Mouse (Mus musculus) right cerebral cortex, postnatal 36 days (tissue): Measurements from ENCODE around the gene Dok7.

Experiments
- DNase-seq, 2 experiments: peaks; one replicate each; pipeline ENCODE4 v3.0.0; 2022; ENCODE audit warnings: low spot score in 2 of 2, mixed read lengths in 1 of 2

The Dok7 gene

DNA sequence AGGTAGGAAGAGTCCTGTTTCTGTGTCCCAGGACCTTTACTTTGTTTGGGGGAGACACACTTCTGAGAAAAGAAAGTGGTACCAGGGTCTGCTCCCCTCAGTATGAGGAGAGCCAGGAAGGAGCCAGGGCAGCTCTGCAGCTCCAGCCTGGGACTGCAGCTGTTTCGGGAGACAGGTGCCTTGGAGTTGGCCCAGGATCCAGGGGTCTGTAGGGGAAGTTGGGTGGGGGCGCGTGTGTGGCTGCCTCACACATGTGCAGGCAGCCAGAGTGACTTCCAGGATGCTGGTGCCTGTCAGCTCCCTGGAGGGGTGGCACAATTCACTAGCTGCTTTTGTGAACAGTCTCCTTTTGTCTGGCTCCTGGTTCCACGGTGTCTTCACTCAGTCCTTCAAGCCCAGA is 1.0 kb downstream of the Dok7 start:
- no peak for DNase-seq

DNA sequence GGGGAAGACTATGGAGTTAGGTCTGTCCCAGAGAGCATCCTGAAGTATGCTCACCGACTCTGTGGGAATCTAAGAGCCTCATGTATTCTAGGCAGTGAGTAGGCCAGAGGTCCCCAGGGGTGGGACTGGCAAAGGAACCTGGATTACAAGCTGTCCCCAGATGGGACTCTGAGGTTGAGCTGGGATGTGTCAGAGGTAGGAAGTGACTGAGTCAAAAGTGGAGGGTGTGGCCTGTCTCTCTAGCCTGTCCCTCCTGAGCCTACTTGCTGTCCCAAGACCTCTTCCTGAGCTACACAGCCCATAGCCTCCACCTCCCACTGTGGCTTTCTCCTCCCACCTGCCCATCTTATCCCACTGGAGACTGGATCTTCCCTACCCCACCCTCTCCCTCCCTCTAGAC is 1.6 kb downstream of the Dok7 start:
- no peak for DNase-seq

DNA sequence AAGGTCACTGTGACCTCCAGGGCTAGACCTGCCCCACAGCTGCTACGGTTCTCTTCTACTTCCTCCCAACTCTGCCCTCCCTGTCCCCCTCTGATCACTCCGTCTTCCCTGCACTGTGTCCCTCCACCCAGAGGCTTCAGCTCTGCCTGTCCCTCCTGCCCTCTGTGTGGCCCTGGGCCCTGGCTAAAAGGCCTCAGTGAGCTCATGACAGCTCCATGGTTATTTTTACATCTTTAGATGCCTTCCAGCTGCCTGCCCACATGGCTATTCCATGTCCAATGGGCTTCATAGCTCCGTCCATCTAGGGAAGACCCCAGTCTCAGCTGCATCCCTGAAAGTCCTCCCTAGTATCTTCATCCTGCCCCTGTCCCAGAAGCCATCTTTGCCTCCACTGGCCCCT is 3.5 kb downstream of the Dok7 start:
- no peak for DNase-seq

DNA sequence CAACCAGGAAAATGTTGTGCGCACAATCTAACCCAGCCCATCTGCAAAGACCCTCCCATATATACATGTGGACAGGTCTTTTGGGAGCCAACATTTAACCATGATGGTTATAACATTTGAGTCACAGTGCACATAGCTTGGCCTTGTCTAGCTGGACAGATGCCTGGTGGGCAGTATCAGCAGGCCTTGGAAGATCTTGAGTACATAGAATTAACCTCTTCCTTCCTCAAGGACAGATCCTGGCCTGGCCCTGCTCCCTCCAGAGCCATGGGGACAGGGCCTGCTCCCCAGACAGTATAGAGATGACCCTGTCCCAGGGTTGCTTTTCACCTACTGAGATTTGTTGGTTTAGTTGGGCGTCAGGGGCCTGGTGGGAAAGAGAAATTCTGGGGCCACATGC is 13.3 kb downstream of the Dok7 start:
- no peak for DNase-seq

DNA sequence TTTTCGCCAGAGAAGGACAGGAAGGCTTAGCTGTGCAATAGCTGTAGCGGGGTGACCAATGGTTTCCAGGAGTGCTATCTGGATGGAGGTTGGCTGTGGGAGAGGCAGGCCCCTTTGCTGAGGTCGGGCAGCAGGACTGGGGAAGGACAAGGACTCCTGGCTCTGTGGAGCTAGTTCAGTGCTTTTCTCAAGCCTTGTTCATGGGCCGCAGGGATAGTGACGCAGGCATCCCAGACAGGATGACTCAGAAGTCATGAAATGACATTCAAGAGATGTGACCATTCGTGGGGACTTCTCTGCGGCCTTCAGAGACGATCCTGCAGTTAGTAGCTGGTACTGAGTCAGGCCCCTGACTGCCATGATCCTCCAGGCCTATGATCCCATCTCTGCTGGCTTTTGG is 13.7 kb downstream of the Dok7 start:
- DNase-seq, result no peak

DNA sequence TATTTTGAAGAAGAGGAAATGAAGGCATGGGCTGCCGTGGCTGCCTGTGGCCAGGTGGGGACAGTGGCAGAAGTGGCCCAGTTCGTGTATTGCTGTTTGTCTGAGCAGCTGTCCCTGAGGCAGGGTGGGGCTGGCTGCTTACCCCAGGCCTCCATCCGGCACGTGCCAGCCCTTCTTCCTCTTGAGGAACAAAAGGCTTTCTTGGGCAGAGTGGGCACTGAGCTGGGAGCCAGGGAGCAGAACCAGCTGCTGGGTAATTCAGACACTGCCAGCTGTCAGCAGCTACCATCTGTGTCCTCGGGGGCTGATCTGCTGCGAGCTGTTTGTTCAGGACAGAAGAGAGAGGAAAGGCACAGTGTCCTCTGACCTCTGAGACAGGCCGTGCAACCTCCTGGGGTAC is 14.4 kb downstream of the Dok7 start:
- peak in 1 of 2 experiments; percentile 24 for DNase-seq

DNA sequence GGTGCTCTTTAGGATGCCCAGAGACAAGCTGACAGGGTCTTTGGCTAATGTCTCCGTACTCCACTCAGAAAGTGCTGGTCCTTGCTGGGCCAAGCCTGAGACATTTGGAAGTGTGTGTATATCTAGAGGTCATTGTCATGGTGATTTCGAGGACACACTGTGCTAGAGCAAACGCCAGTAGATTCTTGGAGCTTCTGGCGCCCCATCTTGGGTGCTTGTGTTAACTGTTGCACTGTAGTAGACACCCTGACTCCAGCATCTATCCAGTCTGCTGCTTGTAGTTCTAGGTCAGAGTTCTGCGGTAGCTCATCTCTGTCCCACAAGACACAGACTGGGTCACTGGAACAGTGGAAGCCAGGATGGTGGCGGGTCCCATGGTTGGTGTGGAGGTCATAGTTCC is 15.3 kb downstream of the Dok7 start:
- no peak for DNase-seq

DNA sequence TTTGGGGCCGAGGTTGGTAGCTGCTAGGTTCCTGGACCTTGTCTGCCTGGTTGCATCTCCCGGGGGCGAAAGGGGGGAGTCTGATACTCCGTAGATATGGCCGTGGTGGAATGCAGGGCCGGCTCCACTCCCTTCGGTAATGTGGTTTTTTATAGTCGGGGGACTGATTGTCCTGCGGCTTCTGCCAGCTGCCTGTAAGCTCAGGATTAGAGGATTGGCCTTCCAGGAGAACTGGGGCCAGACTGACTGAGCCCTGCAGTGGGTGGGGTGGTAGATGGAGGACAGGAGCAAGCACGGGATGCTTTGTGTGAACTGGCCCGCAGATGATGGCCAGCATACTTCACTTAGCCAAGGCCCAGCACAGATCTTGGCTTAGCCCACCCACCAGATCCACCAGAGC is 16.7 kb downstream of the Dok7 start:
- DNase-seq, result no peak

DNA sequence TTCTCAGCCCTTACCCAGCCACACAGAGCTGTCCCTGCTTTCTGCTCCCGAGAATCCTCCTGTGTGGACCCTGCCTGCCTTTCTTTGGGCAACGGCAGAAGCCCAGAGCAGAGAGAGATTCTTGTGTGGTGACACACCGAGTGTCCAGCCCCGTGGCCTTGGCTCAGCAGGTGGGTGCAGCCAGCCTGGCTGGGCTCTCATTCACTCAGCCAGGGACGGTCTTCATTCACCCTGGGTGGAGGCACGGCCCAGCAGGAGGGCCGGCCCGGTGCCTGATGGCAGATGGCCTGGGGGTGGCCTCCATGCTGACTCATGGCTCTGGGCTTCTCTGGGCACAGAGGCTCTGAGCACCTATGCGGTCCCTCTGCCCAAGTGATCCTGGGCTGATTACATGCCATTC is 17.4 kb downstream of the Dok7 start:
- no peak for DNase-seq

DNA sequence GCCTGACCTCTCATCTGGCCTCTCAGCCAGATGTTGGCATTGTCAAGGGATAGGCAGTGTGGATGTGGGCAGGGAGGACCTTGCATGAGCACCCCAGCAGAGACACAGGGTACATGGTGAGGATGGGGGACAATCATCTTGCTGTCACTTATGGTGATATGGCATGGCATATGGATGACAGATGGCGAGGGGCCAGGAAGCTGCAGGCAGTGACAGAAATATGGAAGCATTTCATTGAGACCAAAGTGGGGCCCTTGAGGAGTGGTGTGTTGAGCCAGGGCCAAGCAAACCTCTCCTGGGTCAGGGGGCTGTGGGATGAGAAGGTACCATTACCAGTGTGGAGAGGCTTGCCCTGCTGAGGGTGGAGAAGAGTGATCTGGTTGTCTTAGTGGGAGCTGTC is 19.8 kb downstream of the Dok7 start:
- no peak for DNase-seq

DNA sequence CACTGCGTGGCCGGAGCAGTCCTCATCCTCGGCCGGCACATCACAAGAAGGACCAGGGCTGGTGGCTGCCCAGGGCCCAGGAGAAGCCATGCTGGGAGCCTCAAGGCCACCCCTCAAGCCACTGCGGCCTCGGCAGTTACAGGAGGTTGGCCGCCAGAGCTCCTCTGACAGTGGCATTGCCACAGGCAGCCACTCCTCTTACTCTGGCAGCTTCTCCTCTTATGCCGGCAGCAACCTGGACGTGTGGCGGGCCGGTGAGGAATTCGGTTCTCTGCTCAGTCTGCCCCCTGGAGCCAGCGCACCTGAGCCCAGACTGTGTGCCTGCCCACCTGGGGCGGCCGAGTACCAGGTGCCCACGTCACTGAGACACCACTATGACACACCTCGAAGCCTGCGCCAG is 22.5 kb downstream of the Dok7 start:
- DNase-seq, result no peak

DNA sequence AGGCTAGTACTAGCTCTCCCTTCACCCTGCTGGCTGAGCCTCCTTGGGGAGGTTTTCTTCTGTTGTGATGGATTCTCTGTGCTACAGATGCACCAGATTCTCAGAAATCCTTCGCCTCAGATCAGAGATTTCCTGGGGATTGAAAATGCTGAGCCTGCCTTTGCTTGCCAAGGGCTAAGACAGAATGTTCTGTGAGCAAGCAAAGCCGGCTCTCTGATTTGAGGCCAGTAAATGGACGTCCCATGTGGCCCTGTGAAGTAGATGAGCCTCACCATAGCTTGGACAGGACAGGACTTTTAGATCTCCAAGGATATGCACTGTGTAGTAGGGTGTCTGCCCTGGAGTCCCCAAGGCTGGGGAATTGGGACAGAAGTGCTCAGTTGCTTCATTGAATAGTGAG is 28.3 kb downstream of the Dok7 start:
- DNase-seq, result no peak

DNA sequence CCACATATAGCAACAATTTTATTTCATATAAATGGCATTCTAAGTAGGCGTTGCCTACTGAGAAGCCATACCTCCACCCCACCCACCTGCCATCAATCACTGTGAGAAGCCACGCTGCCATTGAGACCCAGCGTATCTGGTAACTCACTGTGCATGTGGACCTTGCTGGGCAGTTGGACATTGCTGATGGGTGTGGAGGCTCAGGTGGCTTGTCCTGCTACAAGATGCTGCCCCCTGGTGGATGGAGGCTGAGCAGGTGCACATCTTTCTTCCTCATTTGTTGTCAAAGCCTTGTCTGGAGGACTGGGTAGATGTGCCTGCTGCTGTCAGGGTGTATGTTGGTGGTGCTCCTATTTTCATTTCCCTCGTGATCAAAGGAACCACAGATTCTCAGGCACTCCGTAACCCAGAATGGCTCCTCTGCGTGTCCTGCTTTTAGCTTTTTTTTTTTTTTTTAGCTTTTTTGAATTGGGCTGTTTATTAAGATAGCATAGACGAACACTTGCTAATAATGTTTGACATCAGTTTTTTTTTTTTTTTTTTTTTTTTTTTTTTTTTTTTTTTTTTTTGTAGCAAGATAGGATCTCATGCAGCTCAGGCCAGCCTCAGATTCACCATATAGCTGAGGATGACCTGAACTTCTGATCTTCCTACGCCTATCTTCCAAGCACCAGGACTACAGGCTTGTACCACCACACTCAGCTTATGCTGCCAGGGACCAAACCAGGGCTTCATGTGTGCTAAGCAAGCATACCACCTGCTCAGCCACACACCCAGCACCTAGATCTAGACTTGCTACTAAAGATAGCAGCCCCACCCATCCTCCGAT is 32.4 kb downstream of the Dok7 start:
- DNase-seq, result peak; percentile 42 to 48

DNA sequence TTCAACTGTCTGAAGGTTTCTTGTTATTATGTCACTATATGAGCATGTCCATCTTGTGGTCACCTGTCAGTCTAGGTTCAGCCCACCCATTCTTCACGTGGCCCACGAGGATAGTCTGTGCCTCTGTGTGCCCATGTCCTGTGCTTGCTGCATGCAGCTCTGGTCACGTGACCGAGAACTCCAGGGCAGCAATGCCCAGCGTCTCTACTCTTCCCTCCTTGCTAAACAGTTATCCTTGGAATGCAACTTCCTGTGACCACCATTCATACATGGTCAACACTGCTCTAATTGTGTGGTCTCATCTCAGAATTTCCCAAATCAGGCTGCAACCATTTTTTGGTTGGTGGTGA is 33.0 kb downstream of the Dok7 start:
- no peak for DNase-seq

DNA sequence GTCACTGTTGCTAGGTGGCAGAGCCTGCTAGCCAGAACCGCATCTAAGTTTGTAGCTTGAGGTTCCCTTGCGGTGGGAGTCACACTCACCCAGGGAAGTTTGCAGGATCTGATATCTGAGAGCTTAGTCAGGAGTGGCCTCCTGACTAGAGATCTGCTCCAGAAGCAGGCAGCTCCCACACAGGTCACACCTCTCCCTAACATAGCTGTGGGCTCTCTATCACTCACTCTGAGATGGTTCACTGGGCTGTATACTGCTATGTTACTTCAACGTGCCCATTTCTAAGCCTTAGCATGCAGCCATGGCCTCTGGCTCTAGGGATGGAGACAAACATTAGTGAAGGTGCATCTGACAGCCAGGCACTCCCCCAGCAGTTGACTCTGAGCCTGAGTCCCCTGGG is 35.1 kb downstream of the Dok7 start:
- no peak for DNase-seq

DNA sequence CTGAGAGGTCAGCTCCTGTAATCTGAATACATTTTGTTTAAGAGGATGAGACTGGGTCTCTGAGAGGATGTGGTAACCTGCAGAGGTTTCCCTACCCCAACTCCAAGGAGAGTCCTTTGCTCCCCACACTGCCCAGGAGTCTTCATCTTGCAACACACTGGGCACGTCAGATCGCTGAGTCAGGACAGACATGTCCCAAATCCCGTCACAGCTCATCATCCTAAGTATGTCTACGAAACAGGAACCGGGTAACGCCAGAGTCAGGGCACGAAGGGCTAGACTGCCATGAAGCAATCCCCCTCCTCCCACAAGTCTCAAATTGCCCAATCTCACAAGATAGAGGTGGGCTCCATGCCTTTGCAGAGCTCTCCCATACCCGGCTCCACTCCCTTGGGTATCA is 46.5 kb downstream of the Dok7 start:
- DNase-seq, result no peak

DNA sequence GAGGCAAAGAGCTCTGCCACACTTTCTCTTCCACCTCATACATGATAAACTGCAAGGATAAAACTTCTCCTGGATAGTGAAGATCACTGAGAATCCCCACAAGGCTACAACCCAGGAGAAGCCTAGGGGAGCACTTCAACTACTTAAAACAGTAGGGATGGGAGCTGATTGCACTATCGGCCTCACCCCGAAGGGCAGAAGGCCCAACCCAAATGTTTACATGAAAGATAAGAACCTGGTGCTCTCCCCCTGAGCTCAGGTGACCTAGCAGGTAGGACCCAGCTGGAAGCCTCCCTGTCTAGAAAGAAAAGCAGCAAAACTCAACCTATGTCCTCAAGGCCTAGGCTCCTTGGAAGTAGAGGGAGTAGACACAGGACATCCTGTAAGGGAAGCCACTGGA is 47.0 kb downstream of the Dok7 start:
- DNase-seq, result no peak

DNA sequence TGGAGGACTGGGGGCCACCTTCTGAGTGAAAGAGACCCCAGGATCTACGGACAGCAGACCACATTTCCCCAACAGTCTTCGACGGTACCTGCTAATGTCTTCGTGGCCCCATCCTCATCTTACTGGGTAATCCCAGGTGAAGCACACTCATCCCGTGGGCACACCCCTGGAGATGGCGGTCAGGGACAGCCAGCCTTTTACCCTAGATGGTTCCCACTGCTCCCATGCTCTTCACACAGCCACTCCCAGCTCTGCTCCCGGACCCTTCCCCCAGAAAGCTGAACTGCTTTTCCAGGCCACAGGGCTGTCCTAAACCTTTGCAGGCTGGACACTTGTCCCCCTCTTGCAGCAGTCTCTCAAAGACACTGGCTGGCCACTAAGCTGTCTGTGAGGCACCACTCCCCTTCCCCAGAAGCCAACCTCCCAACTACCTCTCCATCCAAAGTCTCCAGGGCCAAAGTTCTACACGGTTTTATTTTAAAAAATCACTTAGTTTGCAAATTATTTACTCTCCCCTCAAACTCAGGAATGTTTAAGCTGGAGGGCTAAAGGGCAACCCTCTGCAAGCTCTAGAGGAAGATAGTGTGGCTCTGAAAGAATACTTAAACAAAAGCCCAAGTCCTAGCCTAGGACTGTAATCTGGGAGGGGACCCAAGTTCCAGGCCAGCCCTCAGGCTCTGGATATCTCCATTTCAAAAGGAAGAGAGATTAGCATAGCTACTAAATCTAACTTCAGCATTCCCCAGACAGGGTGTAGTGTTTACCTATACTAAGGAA is 47.8 kb downstream of the Dok7 start:
- DNase-seq, result no peak

DNA sequence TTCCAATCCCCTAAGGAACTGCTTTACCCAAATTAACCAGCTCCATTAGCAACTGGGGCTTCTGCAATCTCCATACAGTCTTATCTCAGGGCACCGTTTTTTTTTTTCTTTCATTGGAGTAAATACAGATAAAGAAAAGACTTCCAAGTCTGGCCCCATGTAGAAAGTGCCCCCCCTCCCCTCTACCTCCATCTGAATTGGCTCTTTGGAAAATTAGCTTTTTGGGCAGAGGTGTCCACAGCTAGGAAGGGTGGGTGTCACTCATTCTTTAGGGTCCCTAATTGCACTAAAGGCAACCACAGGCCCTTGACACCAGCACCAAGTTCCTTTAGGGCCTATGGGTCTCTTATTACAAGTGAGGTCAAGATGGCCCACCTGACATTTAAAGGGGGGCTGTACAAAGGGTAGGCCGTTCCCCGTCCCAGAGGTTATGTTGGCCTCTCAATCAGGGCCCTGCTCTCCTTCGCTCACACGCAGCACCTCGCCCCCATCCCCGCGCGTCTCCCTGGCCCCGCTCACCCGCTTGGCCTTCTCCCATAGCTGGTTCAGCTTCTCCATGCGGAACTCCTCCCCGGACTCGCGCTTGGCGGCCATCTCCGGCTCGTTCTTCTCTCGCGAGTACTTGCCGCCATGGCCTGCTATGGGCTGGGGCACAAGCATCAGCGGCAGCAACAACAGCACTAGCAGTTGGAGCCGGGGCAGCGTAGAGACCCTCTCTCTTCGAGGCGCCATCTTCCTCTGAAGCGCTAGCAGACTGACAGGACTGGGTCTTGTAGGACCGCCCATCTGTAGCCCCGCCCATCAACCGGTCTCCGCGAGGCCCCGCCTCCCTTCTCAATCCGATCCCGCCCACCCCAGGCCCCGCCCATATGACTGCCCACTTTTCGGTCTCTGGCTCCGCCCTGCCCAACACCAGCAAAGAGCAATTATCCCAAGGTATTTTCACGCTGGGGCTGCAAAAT is 48.7 kb downstream of the Dok7 start, which contains the start of gene Lrpap1:
TSS of gene Lrpap1 (minus strand) at position 807 of the 962 bp plus-strand sequence.
- DNase-seq, result peak; percentile 81

DNA sequence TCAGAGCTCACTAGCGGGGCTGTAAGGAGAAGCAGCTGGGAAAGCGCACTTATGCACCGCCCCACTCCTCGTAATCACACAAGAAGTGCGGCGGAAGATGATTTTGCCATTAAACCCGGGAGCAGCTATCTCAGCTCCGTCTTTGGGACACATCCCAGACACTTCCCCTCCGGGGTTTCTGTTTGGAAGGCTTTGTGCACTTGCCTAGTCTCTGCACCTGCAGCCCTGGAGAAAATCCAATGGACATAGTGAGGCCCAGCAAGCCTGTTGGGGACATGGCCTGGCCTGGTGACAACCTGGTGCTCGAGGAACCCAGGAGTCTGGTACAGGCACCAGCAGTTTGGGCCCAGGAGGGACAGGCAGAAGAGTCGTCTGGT is 49.3 kb downstream of the Dok7 start:
- DNase-seq, result peak in 1 of 2 experiments; percentile 20

DNA sequence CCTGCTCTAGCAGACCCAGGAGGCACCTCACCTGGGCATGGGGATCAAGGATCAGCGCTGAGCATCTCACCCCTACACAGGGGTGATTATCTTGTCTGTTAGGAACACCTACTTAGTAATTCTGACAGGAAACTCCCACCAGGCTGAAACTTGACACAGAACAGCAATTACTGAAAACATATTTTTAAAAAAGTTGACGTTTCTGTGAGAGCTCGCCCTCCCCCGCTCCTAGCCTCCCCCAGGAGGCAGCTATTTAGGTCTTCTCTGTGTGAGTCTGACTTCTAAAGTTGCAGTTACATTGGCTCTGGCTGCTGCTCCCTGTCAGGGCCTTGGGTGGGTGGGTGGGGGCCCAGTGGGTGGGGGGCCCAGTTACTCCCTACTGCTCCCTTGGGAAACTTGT is 55.9 kb downstream of the Dok7 start:
- DNase-seq, result peak; percentile 54 to 75

DNA sequence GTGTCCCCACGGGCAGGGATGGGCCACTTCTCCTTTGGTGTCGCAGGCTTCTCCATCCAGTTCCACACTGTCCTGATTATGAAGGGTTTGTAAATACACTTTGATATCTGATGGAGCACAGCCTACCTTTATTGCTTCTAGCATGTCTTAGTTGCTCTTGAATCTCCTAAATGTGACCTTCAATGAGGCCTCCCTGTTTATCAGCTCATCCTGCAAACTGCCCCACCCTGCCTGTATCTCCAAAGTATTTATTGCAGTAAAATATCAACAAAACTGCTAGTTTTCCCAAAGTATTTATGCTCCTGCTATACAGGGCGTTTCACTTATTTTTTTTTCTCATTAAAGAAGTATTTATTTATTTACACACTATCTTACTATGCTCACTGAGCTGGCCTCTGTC is 59.4 kb downstream of the Dok7 start:
- DNase-seq, result no peak
